Mouse (Mus musculus) liver, embryonic 14 days (tissue): ENCODE results near the gene Ehd3. TPM values are rescaled to one million over a fixed set of nuclear protein-coding genes. Genes with fewer than 3 reads are reported as not detected.

Experiments used
- polyA plus RNA-seq: library from polyadenylated mRNA; depleted of rRNA; stranded (reverse); fragments of >200 nt; gene quantifications from 2 replicates; pipeline ENCODE4 v1.2.3, GENCODE M21; 2012; rRNA removed

The Ehd3 gene
- 13.8 and 14.8 TPM in 2 replicates for polyA plus RNA-seq

DNA sequence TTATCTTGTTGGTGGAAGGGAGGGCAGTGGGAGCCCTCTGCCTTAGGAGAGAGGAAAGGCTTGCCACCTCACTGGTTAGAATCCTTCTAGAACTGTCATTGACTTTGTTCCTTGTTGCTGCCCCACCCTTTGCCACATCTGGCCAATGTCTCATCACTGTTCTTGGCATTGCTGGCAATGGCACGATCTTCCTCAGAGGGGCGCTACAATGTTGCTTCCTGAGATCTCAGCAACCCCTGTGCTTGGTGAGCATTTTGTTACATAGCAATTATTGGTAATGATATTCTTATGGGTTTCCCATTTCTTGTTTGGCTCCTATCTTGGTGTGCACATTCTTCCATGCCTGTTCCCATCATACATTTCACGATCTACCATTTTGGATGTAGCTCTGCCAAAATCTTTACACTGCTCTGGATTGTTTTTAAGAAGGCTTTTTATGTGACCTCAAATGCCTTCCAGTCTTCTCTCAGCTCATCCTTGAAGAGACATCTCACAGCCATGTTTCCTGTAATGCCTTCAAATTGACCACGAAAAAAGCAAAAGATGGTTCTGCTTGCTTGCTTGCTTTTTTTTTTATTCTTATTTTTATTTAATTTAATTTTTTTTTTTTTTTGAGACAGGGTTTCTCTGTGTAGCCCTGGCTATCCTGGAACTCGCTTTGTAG, at the start of gene Ehd3:
Ehd3 (plus strand) TSS at position 614 of the 664 bp plus-strand sequence.

Other genes with a start within 250 kb of the Ehd3 start
- 0.05 and 0.07 TPM in 2 replicates for gene Galnt14, start 93.7 kb upstream of the Ehd3 start, polyA plus RNA-seq
- 0.49 and 0.61 TPM in 2 replicates for gene Xdh, start 146.1 kb downstream of the Ehd3 start, polyA plus RNA-seq
- gene Srd5a2, start 243.8 kb downstream of the Ehd3 start, polyA plus RNA-seq: not detected in 2 replicates